Mouse (Mus musculus) cerebellum, adult 2 months (tissue): ENCODE results near the gene Adcy1. TPM values are rescaled to one million over a fixed set of nuclear protein-coding genes. Genes with fewer than 3 reads are reported as not detected.

Source experiments
- DNase-seq, 2 experiments: peaks; one replicate each; pipeline ENCODE4 v3.0.0; 2021
- H3K27ac ChIP-seq: fragments of 200-500 bp; 2 replicates; pipeline ENCODE4 v1.5.1; 2012; ENCODE audit warnings: low read length, control low read depth, inconsistent platforms; ENCODE audit not compliant: insufficient read depth
- H3K27me3 ChIP-seq: fragments of 200-500 bp; 2 replicates; pipeline ENCODE4 v1.6.1; 2012; ENCODE audit warnings: inconsistent platforms, mild to moderate bottlenecking, low read length, moderate library complexity; ENCODE audit not compliant: control insufficient read depth, insufficient read depth
- H3K4me1 ChIP-seq: fragments of 200-500 bp; 2 replicates; pipeline ENCODE4 v1.6.1; 2011; ENCODE audit warnings: low read length; ENCODE audit not compliant: control insufficient read depth, insufficient read depth
- H3K4me3 ChIP-seq: fragments of 200-500 bp; replicated peaks from 2 replicates; pipeline ENCODE3; 2011; ENCODE audit warnings: mild to moderate bottlenecking, low read depth, low read length, control low read depth; ENCODE audit not compliant: insufficient read depth
- CTCF ChIP-seq: fragments of 200-500 bp; IDR thresholded peaks from 2 replicates; pipeline ENCODE4 v1.5.1; 2011; ENCODE audit warnings: low read depth, mild to moderate bottlenecking, control low read depth, low read length, moderate library complexity, borderline replicate concordance; ENCODE audit not compliant: insufficient read depth
- POLR2A ChIP-seq: fragments of 200-500 bp; IDR thresholded peaks from 2 replicates; pipeline ENCODE4 v1.6.1; 2011; ENCODE audit warnings: low read length, control low read depth, borderline replicate concordance; ENCODE audit not compliant: insufficient read depth
- WGBS: fragments of 180-500 bp; shearing (Covaris S2); methylation state at CpG from one replicate; pipeline ENCODE4 v1.1.7; 2018; 5-methylcytosine and 5-hydroxymethylcytosine counted together
- polyA plus RNA-seq: library from polyadenylated mRNA; depleted of rRNA; stranded (reverse); fragments of >200 nt; gene quantifications from 2 replicates; pipeline ENCODE4 v1.2.3, GENCODE M21; 2012

Adcy1 gene
- polyA plus RNA-seq, 1 experiment = 258 TPM

GRCm38 (mm10) chr11:7073556-7073955 is 10.3 kb downstream of the Adcy1 start:
- Histone ChIP-seq H3K4me1 (peaks cover 83% of the 10 kb centered on the region), H3K27ac (no peak overlapping the region), H3K4me3 (no peak overlapping the region), H3K27me3 (no peaks in the 10 kb centered on the region)
- no peak for TF ChIP-seq CTCF
- TF ChIP-seq POLR2A = no peak
- 13% methylated on average over 3 of the region's 3 CpGs for WGBS
- DNase-seq = peak in 1 of 2 experiments; percentile 60

- Histone ChIP-seq H3K4me1 (peaks cover 78% of the 10 kb centered on the region), H3K27me3 (no peaks in the 10 kb centered on the region), H3K4me3 (no peak overlapping the region), H3K27ac (0 out of 2 replicates have a peak overlapping the region, but pooled peaks have one; percentile 21)
- peak in 1 of 2 experiments; percentile 55 for DNase-seq
- no peak for TF ChIP-seq CTCF
- TF ChIP-seq POLR2A = no peak
- 12% methylated on average over 3 of the region's 3 CpGs for WGBS
These were observed 13.2 kb downstream of the Adcy1 start for GRCm38 (mm10) chr11:7076510-7076909.

GRCm38 (mm10) chr11:7081893-7082292 is 18.6 kb downstream of the Adcy1 start:
- Histone ChIP-seq H3K27ac (no peak overlapping the region), H3K4me1 (peaks cover 75% of the 10 kb centered on the region), H3K27me3 (no peaks in the 10 kb centered on the region), H3K4me3 (no peak overlapping the region)
- 88% methylated on average over 1 of the region's 1 CpGs for WGBS
- no peak for DNase-seq
- no peak for TF ChIP-seq POLR2A
- TF ChIP-seq CTCF = no peak

GRCm38 (mm10) chr11:7083911-7084310 is 20.6 kb downstream of the Adcy1 start:
- WGBS = 92% methylated on average over 1 of the region's 1 CpGs
- TF ChIP-seq CTCF (no peak), POLR2A (no peak)
- H3K27me3 ChIP-seq = no peaks in the 10 kb centered on the region
- H3K4me1 ChIP-seq = peaks cover 69% of the 10 kb centered on the region
- no peak overlapping the region for H3K27ac ChIP-seq
- DNase-seq = no peak
- no peak overlapping the region for H3K4me3 ChIP-seq

GRCm38 (mm10) chr11:7085184-7085583 is 21.9 kb downstream of the Adcy1 start:
- Histone ChIP-seq H3K27ac (0 out of 2 replicates have a peak overlapping the region, but pooled peaks have one; percentile 10), H3K27me3 (no peaks in the 10 kb centered on the region), H3K4me1 (peaks cover 61% of the 10 kb centered on the region), H3K4me3 (no peak overlapping the region)
- peak; percentile 56 to 73 for DNase-seq
- 23% methylated on average over 5 of the region's 5 CpGs for WGBS
- TF ChIP-seq CTCF (no peak), POLR2A (no peak)

- peak; percentile 34 to 54 for DNase-seq
- no peak for TF ChIP-seq POLR2A
- no peak for TF ChIP-seq CTCF
- no peak overlapping the region for H3K27ac ChIP-seq
- no peak overlapping the region for H3K4me3 ChIP-seq
- 41% methylated on average over 5 of the region's 5 CpGs for WGBS
- no peaks in the 10 kb centered on the region for H3K27me3 ChIP-seq
- peaks cover 28% of the 10 kb centered on the region for H3K4me1 ChIP-seq
These were observed 27.8 kb downstream of the Adcy1 start for GRCm38 (mm10) chr11:7091120-7091519.

GRCm38 (mm10) chr11:7094844-7095243 is 31.6 kb downstream of the Adcy1 start:
- H3K27me3 ChIP-seq = no peaks in the 10 kb centered on the region
- H3K4me1 ChIP-seq = peaks cover 38% of the 10 kb centered on the region
- no peak overlapping the region for H3K27ac ChIP-seq
- H3K4me3 ChIP-seq = no peak overlapping the region
- DNase-seq = no peak
- TF ChIP-seq POLR2A = no peak
- no peak for TF ChIP-seq CTCF
- 50% methylated on average over 6 of the region's 6 CpGs for WGBS

GRCm38 (mm10) chr11:7101674-7102073 is 38.4 kb downstream of the Adcy1 start:
- Histone ChIP-seq H3K27ac (no peak overlapping the region), H3K4me3 (no peak overlapping the region), H3K4me1 (peaks cover 44% of the 10 kb centered on the region), H3K27me3 (no peaks in the 10 kb centered on the region)
- no peak for TF ChIP-seq POLR2A
- no peak for TF ChIP-seq CTCF
- 5% methylated on average over 6 of the region's 6 CpGs for WGBS
- peak; percentile 64 to 72 for DNase-seq
